ENCODE assay signal across 8 mouse cellular contexts in genomic region chr1:62751011-62752006, GRCm38 (mm10). TPM values are rescaled to one million over a fixed set of nuclear protein-coding genes. Genes with fewer than 3 reads are reported as not detected.
DNase-seq lines count a peak whose midpoint lies in the region; ATAC-seq lines count a peak whose summit lies in the region.

No protein-coding gene starts in this region.

- no peak overlapping the region for H3K4me3 ChIP-seq in lung, embryonic 16.5 days (ENCODE audit: low read length)
- no peak overlapping the region for H3K4me3 ChIP-seq in heart, embryonic 14.5 days (ENCODE audit: control insufficient read depth in 1 of 2, insufficient read depth in 1 of 2, low read depth in 1 of 2, low read length in 2 of 2)
- peak overlapping the region; percentile 48 for H3K4me3 ChIP-seq in megakaryocyte, embryonic 14.5 days (replicated peaks)

- H3K4me2 ChIP-seq in lung, embryonic 16.5 days (ENCODE audit: low read depth, low read length): no peak overlapping the region
- 0 out of 2 replicates have a peak overlapping the region, but pooled peaks have one; percentile 23 for H3K4me2 ChIP-seq in heart, embryonic 14.5 days (ENCODE audit: low read length)

- DNase-seq in adrenal gland, adult 2 months: peak; percentile 52
- DNase-seq in adrenal gland, adult 18-20 months (ENCODE audit: low spot score in 2 of 2): no peak
- no peak for DNase-seq in lung, postnatal 25 days (ENCODE audit: low spot score)
- no peak for DNase-seq in layer of hippocampus, adult 18-20 months (ENCODE audit: low spot score in 2 of 2)

- H3K4me1 ChIP-seq in lung, embryonic 16.5 days (replicated peaks; ENCODE audit: control insufficient read depth, insufficient read depth, low read length): peaks cover 22% of the 10 kb centered on the region
- peaks cover 13 to 24% of the 10 kb centered on the region in 2 experiments for H3K4me1 ChIP-seq in heart, embryonic 14.5 days (ENCODE audit: control insufficient read depth in 2 of 2, insufficient read depth in 2 of 2, low read length in 2 of 2)
- H3K4me1 ChIP-seq in megakaryocyte, embryonic 14.5 days: peaks cover 22% of the 10 kb centered on the region

- no peak overlapping the region for H3K27ac ChIP-seq in lung, embryonic 16.5 days (ENCODE audit: low read length)
- 0 out of 4 replicates have a peak overlapping the region, but pooled peaks have one; percentile 0 to 8 for H3K27ac ChIP-seq in heart, embryonic 14.5 days (replicated peaks in 1 of 2; ENCODE audit: control insufficient read depth in 1 of 2, insufficient read depth in 1 of 2, low read depth in 2 of 2, low read length in 2 of 2)

- 29% methylated on average over 15 of the region's 15 CpGs for WGBS in lung, embryonic 16.5 days
- 40% methylated on average over 15 of the region's 15 CpGs for WGBS in heart, embryonic 14.5 days

- no peaks in the 10 kb centered on the region for H3K27me3 ChIP-seq in lung, embryonic 16.5 days (ENCODE audit: control insufficient read depth, insufficient read depth, low read depth, low read length)
- no peaks in the 10 kb centered on the region for H3K27me3 ChIP-seq in heart, embryonic 14.5 days (ENCODE audit: control insufficient read depth, insufficient read depth, low read length)
- H3K27me3 ChIP-seq in megakaryocyte, embryonic 14.5 days (replicated peaks): no peaks in the 10 kb centered on the region

- H3K9me3 ChIP-seq in lung, embryonic 16.5 days (ENCODE audit: control insufficient read depth, low read length): no peaks in the 10 kb centered on the region
- no peaks in the 10 kb centered on the region for H3K9me3 ChIP-seq in heart, embryonic 14.5 days (ENCODE audit: control insufficient read depth, low read length)
- no peaks in the 10 kb centered on the region for H3K9me3 ChIP-seq in megakaryocyte, embryonic 14.5 days

- peaks cover 3% of the 10 kb centered on the region; the same call in 1 of the 2 replicates for H3K36me3 ChIP-seq in lung, embryonic 16.5 days (ENCODE audit: control insufficient read depth, insufficient read depth, low read length)
- no peaks in the 10 kb centered on the region for H3K36me3 ChIP-seq in heart, embryonic 14.5 days (ENCODE audit: control insufficient read depth, insufficient read depth, low read length)
- H3K36me3 ChIP-seq in megakaryocyte, embryonic 14.5 days (replicated peaks; ENCODE audit: low read length): no peaks in the 10 kb centered on the region

- 0 out of 2 replicates have a peak overlapping the region, but pooled peaks have one; percentile 21 for H3K9ac ChIP-seq in lung, embryonic 16.5 days (ENCODE audit: low read length)
- H3K9ac ChIP-seq in heart, embryonic 14.5 days (ENCODE audit: low read length): peak overlapping the region; percentile 1; the same call in 1 of the 2 replicates

- ATAC-seq in lung, embryonic 16.5 days (ENCODE audit: low read depth): peak; percentile 63
- no peak for ATAC-seq in heart, embryonic 14.5 days (ENCODE audit: insufficient number of reproducible peaks, insufficient read depth, low FRiP score, low read depth)
- ATAC-seq in megakaryocyte-erythroid progenitor cell, adult 5-6 weeks (replicated peaks; ENCODE audit: low FRiP score, low TSS enrichment, poor library complexity, severe bottlenecking): no peak

RNA-seq across cellular contexts. Expression of gene Nrp2, which starts 48.2 kb away (rescaled TPM):
- total RNA-seq in adrenal gland, adult 2 months (2021): 10 to 100 TPM; 32.1 to 46.3 TPM
- polyA plus RNA-seq in adrenal gland, adult 2 months (2012; rRNA removed): 16.4 and 16.6 TPM in 2 replicates
- total RNA-seq in adrenal gland, adult 18-20 months (2021): 10 to 100 TPM; 27.9 to 41.1 TPM
- polyA plus RNA-seq in lung, embryonic 16.5 days (2015; fragmentation: Nextera tagmentation; extraction: Ambion mirVana): 11.6 and 13.3 TPM in 2 replicates
- polyA plus RNA-seq in heart, embryonic 14.5 days (2014; fragmentation: Nextera tagmentation; extraction: Ambion mirVana): 6.1 and 7.5 TPM in 2 replicates
- 0.39 and 3.2 TPM in 2 replicates for polyA plus RNA-seq in megakaryocyte, embryonic 14.5 days (2012; ENCODE audit: insufficient read depth, low replicate concordance)
- 0.05 and 0.17 TPM in 2 replicates for total RNA-seq in megakaryocyte-erythroid progenitor cell, adult 5-6 weeks (2014; fragmentation: Nextera tagmentation)
- 0.34 TPM in 1 of 2 replicates, not detected in the other for total RNA-seq in megakaryocyte-erythroid progenitor cell, adult 5-6 weeks (2017)
- total RNA-seq in layer of hippocampus, adult 18-20 months (2021): 10 to 100 TPM; 54.1 to 56.3 TPM

Comparison
In these comparisons a context has a peak if more than half of its experiments do, and no peak if none do; other contexts are left out.
1. RNA of gene Nrp2, which starts 48.2 kb away (total RNA-seq): 54.1 to 56.3 TPM in layer of hippocampus, adult 18-20 months, 32.1 to 46.3 TPM in adrenal gland, adult 2 months and 27.9 to 41.1 TPM in adrenal gland, adult 18-20 months; 0.05 to 0.34 TPM in megakaryocyte-erythroid progenitor cell, adult 5-6 weeks; every median in the first group is over 10 times any median in the second.